Mouse (Mus musculus): ENCODE measurements around the gene Tmem53. TPM values are rescaled to one million over a fixed set of nuclear protein-coding genes. Genes with fewer than 3 reads are reported as not detected.

The Tmem53 gene
- total RNA-seq (2015; ENCODE audit: low replicate concordance) (1.9 and 4.0 TPM in 2 replicates), total RNA-seq (2017; ENCODE audit: low replicate concordance) (1.9 TPM in 1 of 2 replicates, not detected in the other)

- peak; percentile 100 for ATAC-seq (replicated peaks; ENCODE audit: low FRiP score, poor library complexity, severe bottlenecking)
Observed at GRCm38 (mm10) chr4:117251801-117252316, at the start of gene Tmem53, which contains the start of gene Armh1. Tmem53 (plus strand) TSS chr4:117251951. Armh1 (minus strand) TSS chr4:117252125.

GRCm38 (mm10) chr4:117202046-117202991, 49.4 kb upstream of the Tmem53 start:
- peak; percentile 69 for ATAC-seq (replicated peaks; ENCODE audit: low FRiP score, poor library complexity, severe bottlenecking)

DNA sequence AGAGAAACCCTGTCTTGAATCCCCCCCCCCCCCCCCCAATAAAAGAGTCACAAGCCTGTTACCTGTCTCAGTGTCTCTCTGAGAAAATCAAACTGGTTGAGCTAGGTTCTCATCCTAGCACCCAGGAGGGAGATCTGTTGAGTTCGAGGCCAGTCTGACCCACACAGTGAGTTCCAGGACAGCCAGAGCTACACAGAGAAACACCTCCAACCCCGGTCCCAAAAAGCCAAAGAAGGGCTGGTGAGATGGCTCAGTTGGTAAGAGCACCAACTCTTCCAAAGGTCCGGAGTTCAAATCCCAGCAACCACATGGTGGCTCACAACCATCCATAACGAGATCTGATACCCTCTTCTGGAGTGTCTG, 48.8 kb upstream of the Tmem53 start:
- ATAC-seq (replicated peaks; ENCODE audit: low FRiP score, poor library complexity, severe bottlenecking): no peak

DNA sequence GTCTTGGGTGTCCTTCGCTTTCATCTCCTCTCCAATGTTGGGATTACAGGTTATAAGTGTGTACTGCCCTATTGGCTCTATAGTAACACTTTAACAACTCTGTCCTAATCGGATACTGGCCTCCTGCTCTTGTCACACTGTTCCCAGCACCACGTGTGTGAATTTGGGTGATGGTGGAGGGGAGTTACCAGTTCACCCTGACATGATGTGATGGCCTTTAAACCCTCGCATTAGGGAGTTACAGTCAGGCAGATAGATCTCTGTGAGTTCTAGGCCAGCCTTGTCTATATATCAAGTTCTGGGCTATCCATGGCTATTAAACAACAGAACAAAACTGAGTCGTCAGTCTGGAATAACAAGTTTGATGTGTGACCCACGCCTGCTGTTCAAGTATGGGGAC, 42.2 kb upstream of the Tmem53 start:
- ATAC-seq (replicated peaks; ENCODE audit: low FRiP score, poor library complexity, severe bottlenecking): no peak

- peak; percentile 80 for ATAC-seq (replicated peaks; ENCODE audit: low FRiP score, poor library complexity, severe bottlenecking)
Observed at GRCm38 (mm10) chr4:117210147-117211074, 41.3 kb upstream of the Tmem53 start.

GRCm38 (mm10) chr4:117214250-117214649, 37.5 kb upstream of the Tmem53 start:
- ATAC-seq (replicated peaks; ENCODE audit: low FRiP score, poor library complexity, severe bottlenecking): no peak

DNA sequence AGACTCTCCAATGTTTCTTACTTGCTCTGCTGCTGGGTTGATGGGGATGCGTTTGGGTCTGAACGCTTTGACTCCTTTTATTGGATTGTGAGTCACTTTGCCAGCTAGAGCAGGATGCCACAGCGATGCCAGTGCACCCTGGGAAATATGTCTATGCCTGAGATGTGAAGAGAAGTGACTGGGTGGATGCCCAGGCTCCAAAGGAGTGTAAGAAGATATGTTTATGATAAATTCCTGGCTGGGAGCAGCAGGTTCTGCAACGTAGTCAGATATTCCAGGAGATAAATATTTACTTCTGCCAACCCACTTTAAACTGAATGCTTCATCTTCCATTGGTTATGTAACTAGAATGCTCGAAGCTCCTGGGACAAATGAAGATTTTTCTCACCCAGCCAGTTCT, 34.7 kb upstream of the Tmem53 start:
- ATAC-seq (replicated peaks; ENCODE audit: low FRiP score, poor library complexity, severe bottlenecking): no peak

- ATAC-seq (replicated peaks; ENCODE audit: low FRiP score, poor library complexity, severe bottlenecking): peak; percentile 81
Observed at GRCm38 (mm10) chr4:117218517-117219219, 33.1 kb upstream of the Tmem53 start.

GRCm38 (mm10) chr4:117220741-117221515, 30.8 kb upstream of the Tmem53 start:
- no peak for ATAC-seq (replicated peaks; ENCODE audit: low FRiP score, poor library complexity, severe bottlenecking)

DNA sequence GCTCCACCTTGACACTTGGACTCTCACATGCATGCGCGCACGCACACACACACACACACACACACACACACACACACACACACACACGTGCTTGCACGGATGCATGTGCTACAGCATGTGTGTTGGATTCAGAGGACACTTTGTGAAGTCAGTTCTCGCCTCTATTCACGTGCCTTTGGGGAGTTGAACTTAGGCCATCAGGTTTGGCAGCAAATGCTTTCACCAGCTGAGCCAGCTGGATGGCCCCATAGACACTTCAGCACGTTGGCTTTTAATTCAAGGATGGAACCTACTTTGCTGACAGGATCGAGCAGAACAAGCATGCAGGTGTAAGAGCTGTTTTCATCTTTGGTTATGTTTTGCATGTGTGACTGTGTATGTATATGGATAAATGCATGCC, 29.9 kb upstream of the Tmem53 start:
- no peak for ATAC-seq (replicated peaks; ENCODE audit: low FRiP score, poor library complexity, severe bottlenecking)

DNA sequence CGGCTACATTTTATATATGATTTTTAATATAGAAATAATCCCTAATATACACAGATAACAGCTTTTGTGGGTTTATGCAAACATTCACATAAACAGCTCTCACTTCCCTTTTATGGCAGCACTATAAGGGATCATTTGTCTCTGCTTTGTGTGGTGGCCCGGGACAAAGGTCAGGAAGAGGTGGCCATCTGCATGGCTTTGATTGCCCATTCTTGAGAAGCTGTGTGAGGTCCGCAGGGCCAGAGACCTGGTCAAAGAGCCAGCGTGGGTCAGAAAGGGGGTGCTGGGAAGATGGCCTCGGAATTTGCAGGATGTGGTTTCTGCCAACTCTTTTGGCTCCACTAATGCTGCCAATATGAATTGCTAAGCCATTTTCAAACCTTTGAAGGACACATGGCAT, 28.8 kb upstream of the Tmem53 start:
- no peak for ATAC-seq (replicated peaks; ENCODE audit: low FRiP score, poor library complexity, severe bottlenecking)

GRCm38 (mm10) chr4:117224122-117224521, 27.6 kb upstream of the Tmem53 start:
- ATAC-seq (replicated peaks; ENCODE audit: low FRiP score, poor library complexity, severe bottlenecking): no peak

DNA sequence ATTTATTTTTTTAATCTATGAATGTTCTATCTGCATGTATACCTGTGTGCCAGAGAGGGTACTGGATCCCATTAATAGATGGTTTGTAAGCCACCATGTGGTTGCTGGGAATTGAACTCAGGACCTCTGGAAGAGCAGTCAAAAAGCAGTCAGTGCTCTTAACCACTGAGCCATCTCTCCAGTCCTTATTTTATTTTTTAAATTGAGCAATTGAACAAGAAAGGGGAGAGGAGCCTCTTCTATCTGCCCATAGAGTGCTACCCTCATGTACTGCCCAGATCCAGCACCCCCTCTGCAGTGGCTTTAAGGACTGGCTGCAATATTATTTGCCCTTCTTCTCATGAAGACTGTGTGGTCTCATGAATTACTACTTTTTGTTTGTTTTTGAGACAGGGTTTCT, 26.5 kb upstream of the Tmem53 start:
- no peak for ATAC-seq (replicated peaks; ENCODE audit: low FRiP score, poor library complexity, severe bottlenecking)

- ATAC-seq (replicated peaks; ENCODE audit: low FRiP score, poor library complexity, severe bottlenecking): no peak
Observed at GRCm38 (mm10) chr4:117229590-117229989, 22.2 kb upstream of the Tmem53 start.

- peak; percentile 60; the same call in 1 of the 2 replicates for ATAC-seq (replicated peaks; ENCODE audit: low FRiP score, poor library complexity, severe bottlenecking)
Observed at GRCm38 (mm10) chr4:117230331-117230730, 21.4 kb upstream of the Tmem53 start.

- ATAC-seq (replicated peaks; ENCODE audit: low FRiP score, poor library complexity, severe bottlenecking): no peak
Observed at GRCm38 (mm10) chr4:117231208-117231607, 20.5 kb upstream of the Tmem53 start.

GRCm38 (mm10) chr4:117234166-117234741, 17.5 kb upstream of the Tmem53 start:
- ATAC-seq (replicated peaks; ENCODE audit: low FRiP score, poor library complexity, severe bottlenecking): no peak

GRCm38 (mm10) chr4:117235822-117236221, 15.9 kb upstream of the Tmem53 start:
- no peak for ATAC-seq (replicated peaks; ENCODE audit: low FRiP score, poor library complexity, severe bottlenecking)
